Mouse (Mus musculus) adrenal gland, adult 8-10 months (tissue): ENCODE results near the gene Gm17662. TPM values are rescaled to one million over a fixed set of nuclear protein-coding genes. Genes with fewer than 3 reads are reported as not detected.
A peak's percentile ranks its signal among the peaks of the same experiment; 100 is the strongest.

Experiments used
- DNase-seq: peaks from one replicate; pipeline ENCODE4 v3.0.0; 2022
- total RNA-seq, 4 experiments: library from RNA; stranded (reverse); gene quantifications; 2 replicates each; pipeline ENCODE4 v1.2.4; 2022

The Gm17662 gene
- not detected for total RNA-seq

DNA sequence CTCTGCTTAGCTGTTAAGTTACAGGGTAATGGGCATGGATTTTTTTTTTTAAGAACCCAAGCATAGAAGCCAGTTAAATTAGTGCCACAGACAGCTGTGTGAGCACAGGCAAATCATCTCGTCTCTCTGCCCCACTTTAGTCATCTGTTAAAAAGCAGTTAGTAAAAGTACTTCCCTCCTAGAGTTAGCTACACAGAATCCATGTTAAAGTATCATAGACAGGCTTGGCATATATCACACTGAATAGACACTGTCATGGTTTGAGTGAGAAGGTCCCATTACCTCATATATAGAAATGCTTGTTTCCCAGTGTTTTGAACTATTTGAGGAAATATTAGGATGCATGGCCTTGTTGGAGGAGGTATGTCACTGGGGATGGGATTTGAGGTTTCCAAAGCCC is at the start of gene Gm17662:
Gene Gm17662, plus strand, starts transcription at position 301 of the 400 bp plus-strand sequence.
- no peak for DNase-seq

DNA sequence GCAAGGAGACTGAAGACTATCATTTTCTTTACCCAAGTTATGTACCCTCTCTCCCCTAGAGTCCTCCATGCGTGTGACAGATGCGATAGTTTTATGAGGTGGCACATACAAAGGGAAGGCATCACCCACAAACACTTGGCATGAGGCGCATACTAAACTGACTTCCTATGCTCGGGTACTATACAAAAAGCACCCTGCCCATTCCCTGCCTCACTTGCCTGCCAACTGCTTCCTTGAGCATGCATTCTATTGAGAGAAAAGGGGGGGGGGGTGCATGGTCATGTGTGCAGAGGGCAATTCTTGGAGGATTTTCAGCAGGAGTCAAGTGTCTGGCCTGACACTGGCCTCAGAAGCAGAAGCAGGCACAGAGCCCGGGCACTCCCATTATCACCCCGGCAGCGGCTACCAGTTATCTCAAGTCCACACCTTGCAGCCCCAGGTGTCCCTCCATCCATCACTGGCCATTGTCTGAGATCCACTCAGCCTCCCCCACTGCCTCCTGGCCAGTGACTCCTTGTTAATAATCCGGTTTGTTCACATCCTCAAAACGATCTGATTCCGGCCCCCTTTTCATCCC is 46.3 kb upstream of the Gm17662 start:
- DNase-seq: no peak

DNA sequence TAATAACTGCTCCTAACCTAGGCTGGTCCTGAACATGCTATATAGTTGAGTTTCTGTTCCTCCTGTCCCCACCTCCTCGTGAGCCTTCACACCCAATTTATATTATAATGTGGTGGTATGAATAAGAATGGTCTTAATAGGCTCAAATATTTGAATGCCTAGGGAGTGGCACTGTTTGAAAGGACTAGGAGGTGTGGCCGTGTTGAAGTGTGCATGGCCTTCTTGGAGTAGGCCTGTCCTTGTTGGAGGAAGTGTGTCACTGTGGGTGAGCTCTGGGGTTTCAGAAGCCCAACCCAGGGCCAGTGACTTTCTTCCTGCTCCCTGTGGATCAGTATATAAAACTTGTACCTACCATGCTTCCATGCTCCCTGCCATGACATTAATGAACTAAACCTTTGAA is 43.5 kb upstream of the Gm17662 start:
- DNase-seq: no peak

DNA sequence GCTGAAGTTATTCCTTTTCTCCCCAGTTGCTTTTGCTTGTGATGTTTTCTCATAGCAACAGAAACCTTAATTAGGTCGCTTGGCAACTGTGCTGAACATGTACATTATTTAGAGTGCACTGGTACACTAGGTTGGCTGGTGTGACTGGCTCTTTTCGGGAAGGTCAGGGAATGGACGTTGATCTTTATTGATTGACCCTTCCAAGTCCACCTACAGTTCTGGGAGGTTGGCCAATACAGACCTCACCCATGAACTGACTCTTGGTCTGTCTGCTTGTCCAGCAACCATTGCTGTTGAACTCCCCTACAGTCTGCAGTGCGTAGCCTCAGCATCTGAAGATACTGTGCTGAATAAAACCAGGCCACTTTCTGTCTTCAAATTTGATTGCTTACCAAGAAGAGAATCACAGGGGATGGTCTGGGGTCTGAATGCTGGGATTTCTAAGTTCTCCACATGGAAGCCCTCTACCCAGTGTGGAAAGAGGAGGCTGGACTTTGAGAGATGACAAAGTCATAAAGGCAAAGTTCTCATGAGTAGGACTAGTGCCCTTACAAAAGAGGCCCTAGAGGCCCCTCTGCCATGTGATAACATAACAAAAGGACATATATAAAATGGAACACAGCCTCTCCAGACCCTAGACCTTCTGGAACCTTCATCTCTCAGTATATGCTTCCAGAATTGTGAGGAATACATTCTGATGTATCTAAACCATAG is 40.5 kb upstream of the Gm17662 start:
- DNase-seq: no peak

DNA sequence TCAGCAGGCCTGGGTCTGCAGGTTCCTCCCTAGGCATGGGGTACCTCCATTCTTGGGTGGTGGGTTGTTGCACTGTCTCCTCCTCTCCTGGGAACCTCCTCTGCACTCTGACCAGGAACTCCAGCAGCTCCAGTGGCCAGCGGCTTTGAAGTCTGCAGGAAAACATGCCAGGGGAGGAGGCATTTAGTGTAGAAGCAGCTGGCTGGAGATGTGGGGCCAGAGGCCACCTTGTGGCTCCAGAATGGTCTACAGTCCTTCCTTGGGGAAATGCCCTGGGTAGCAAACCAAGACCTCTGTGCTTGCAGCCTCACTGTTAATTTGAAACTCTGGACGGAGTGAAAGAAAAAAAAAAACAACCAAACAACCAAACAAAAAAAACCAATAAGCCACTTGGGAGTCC is 39.6 kb upstream of the Gm17662 start:
- no peak for DNase-seq

DNA sequence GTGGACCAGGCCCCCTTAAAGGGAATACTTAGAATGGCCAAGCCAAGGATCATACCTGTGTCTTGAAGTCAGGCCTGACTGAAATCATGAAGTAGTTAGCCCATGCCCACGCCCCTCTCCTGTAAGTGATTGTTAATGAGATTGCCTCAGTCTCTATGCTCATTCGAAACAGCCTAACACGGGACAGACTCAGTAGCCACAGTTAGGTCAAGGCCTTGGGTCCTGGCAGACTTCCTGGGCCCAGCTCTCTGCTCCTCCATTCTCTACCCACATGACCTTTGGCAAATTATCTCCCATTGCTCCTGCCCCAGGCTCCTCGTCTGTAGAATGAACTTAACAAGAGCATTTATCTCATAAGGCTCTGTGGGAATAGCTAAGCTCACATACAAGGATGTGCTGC is 38.1 kb upstream of the Gm17662 start:
- DNase-seq: peak; percentile 49

DNA sequence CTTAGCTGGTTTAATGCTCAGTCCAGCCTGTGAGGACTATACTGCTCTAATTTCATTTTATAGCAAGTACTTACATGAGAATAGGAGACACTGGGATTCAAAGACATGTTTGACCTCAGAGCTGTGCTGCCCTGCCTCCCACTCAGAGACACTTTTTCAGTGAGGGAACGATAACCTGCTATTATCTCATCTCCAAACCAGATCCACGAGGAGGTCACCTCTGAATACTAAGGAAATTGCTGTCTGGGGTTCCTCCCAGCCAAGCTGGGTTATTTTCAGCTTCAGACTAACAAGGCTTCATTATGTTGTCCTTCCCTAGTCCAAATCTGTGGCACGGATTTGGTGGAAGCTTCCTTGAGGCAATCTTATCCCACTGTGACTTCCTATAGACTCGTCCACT is 37.2 kb upstream of the Gm17662 start:
- no peak for DNase-seq

DNA sequence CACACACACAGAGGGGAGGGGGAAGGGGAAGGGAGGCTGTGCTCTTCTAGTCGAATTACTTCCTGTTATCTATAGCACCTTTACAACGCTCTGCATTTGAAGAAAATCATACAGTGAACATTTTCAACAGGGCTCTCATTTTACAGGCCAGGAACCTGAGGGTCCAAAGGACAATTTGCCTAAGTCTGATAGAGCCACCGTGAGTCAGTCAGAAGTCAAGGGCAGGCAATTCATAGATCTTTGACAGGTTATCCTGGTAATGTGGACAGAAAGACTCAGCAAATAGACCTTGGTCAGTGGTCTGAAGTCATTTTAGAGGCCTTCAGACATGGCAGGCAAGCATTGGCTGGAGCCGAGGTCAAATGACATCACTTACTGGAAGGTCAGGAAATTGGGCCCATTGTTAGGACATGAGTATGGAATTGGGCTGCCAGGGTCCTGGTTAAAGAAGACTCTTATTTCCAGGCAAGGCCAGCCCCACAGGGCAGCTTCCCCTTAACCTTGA is 33.5 kb upstream of the Gm17662 start:
- peak; percentile 73 for DNase-seq

DNA sequence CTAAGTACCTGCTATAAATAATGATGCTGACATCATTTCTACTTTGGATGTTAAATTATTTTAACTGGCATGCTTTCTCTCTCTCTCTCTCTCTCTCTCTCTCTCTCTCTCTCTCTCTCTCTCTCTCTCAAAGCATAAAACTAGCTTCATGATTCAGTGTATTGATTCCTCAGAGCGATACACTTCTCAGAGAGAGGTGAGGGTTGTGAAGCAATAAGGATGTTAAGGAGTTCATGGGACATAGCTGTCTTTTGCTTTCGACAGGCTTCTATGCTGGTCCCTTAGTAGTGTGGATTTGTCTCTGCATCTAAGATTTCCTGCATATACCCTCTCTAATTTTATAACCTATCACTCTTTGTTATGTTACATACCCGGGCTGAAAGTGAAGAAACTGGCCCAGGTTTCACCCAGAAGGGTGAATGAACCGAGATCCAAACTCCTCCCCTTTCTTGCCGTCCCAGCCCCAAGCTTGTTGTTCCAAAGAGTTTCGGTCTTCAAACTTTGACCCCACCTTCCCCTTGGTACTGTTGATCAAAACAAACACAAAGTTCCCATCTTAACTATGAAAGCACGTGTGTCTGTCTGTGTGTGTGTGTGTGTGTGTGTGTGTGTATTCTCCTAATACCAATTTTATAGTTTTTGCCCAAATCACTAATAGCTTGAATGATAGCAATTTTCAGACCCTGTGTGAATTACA is 32.6 kb upstream of the Gm17662 start:
- DNase-seq: no peak

DNA sequence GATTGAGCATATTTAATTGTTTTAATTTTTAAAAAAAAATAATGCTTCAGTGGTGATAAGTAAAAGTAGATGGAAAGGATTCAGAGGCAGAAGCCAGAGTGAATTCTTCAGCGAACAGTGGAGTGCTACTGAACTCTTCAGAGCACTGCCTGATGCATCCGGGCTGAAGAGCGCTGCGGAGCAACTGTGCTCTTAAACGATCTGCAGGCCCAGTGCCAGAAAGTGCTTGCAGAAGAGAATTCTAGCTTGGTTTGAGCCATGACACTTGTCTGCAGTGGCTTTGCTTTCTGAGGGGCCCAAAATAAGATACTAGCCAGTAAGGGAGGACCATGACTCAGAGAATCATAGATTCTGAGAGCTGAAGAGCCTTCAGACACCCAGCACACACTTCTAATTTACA is 28.2 kb upstream of the Gm17662 start:
- DNase-seq: no peak

DNA sequence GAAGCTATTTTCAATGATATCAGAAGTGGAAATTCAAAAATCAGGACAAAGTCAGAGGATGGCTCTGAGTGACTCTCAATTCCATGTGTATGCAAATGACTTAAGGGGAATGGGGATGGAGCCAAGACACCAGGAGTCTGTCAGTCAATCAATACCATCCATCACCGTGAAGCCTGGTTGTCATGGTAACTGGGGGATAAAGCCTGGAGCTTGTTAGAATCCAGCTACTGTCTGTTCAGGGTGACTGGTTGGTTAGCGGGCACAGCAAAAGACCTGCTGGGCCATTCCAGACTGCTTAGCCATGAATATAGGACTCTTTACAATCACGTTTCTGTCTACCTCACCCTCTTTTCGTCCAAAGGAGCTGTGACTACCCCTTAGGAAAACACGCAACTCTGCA is 22.0 kb upstream of the Gm17662 start:
- no peak for DNase-seq

DNA sequence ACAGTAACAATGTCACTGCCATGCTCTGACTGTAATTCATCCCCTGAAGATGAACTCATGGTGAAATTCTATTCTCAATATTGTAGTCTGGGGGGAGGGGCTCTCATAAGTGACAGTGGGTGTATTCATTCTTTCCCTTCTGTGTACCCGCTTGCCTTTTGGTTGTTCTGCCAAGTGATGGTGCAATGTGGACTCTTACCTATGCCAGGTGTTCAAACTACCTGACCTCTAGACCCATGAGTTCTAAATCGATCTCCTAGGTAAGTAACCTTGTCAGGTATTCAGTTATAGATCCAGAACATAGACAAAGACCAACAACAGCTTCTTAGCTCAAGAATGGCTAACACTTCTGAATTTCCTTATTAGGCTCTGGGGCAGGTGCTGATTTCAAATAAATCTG is 18.8 kb upstream of the Gm17662 start:
- no peak for DNase-seq

DNA sequence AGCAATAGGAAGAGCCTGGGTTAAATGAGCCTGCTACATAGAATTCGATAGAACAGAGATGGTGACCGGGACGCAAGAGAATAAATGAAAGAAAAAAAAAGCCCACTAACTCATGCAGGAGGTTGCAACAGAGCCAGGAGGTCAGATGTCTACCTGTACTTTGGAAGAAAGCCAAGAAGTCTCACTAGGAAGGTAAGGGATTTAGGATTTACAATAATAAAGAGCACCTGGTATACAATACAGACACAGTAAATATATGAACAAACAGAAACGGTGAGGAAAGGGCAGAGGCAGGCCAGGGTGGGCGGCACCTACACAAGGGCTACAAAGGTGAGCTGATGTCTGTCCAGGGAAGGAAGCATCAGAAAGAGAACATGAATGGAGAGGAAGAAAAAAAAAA is 14.9 kb upstream of the Gm17662 start:
- DNase-seq: no peak

DNA sequence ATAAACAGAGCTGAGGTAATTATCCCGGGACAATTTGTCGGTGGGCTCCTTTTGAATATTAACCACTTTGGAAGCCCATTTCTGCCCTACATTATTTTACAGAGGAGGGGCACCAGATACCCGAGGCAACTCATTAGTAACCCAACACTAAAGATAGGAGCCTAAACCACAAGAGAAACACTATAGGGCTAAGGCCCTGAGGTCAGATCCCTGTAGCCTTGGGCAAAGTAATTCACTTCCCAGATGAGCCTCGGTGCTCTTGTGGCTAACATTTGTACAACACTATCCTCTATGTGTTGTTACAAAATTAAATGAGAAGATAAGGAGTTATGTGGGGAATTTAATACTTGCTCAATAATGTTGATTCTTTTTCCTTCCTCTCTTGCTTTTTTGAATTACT is 13.6 kb upstream of the Gm17662 start:
- DNase-seq: no peak

DNA sequence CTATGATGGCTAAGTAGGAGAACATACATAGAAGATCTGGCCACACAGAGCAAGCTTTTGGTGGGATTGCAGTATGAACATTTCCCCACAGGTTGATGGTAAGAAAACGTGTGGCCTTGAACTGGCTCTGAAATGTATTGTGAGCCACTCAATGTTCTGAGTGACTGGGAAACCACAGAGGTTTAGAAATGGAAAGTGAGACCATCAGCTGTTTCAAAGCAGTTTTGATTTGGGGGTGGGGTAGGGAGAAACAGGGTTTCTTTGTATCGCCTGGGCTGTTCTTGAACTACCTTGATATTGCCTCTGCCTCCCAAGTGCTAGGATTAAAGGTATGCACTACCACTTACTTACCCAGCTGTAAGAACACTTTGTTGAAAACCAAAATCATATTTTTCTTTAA is 1.9 kb upstream of the Gm17662 start:
- DNase-seq: no peak

DNA sequence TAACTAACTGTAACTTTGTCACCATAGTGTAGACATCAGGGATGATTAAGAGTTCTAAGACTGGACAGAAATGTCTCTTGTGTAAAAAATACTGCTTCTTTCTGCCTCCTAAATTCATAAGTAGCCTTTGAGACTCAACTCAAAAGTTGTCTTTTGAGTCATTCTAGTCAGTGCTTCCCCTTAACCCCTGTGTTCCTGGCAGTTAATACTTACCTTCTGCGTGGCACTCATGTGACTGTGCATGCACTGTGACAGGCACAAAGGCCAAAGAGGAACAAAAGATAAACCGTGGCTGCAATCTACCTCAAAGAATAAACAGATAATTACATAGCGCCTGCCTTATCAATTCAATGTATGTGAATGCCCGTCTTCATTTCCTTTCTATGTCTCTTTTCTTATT is 694 bp downstream of the Gm17662 start:
- DNase-seq: no peak

DNA sequence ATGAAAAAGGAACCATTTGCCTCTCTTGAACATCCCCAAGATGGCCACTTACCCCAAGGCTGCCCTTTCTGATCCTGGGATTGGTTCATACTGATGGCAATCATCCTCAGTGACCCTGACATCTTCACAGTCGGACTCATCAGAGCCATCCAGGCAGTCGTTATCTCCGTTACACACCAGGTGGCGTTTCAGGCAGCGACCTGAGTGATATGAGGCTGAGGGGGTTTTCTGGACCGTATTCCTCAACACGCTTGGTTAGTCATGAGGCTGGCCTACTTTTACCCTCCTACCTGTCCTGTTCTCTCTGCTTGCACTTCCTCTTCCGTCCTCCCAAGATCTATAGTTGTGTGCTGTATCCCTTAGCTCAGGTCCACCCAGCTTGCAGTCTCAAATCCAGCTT is 4.1 kb downstream of the Gm17662 start:
- no peak for DNase-seq

DNA sequence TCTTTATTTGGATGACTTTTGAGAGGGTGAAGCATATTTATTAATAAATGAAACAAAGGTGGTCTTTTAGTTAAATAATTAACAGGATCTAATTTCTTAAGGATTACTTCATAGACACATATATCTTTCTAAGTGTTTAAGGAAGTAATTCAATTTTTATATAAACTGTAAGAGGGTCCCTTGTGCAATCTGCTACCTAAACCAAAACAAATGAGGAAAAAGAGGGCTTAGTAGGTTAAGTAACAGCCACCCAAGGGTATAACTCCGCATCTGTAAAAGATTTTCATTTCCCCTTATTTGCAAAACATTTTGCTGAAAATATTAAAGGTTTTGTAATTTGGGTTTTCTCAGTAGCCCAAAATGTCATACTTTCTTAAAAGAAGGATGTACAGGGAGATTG is 7.3 kb downstream of the Gm17662 start:
- DNase-seq: no peak

DNA sequence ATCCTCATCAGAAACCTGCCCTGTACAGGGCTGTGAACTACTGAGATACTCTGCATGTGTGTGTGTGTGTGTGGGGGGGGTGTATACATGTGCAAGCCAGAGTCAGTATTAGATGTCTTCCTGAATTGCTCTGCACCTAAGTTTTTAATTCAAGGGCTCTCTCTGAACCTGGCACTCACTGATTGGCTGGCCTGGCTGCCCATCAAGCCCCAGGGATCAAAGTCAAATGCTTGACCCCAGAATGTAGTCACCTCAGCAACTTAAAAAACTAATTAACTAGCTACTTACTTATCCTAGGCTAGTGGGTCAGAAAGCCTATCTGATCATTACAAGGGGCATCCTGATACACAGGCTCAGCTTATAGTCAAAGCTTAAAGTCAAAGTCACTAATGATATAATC is 12.5 kb downstream of the Gm17662 start:
- DNase-seq: no peak

DNA sequence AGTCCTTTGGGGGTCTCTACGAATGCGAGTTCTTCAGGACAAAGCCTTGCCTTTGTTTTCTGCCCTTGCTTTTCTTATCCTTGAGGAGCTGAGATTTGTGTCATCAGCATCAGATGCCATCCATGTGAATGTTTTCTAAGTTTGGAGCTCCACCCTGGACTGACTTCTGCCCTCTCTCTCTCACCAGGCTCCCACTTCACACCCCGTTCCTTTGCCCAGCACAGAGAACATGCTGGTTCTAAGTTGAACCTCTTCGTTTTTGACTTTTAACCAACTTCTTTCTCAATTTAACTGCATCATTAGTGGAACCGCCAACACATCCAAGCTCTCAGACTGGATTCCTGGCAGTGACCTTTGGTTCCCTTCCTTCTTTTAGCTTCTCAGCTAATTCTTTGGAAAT is 13.1 kb downstream of the Gm17662 start:
- no peak for DNase-seq

DNA sequence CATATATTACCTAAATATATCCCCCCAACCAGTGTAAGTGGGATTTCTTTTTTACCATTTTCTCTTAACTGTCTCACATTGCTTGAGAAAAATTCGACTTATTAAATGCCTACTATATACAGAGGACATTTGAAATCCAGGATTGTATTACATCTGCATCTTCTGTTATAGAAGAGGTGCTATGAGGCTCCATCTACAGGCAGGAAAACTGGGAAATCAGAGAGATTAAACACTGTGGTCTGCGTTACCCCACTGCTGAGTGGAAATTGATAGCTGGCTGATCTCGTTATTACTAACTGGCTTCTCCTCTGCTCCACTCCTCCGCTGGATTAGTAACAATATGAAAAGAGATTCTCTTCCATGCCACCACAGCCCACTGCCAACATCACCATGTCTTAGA is 18.7 kb downstream of the Gm17662 start:
- DNase-seq: no peak

DNA sequence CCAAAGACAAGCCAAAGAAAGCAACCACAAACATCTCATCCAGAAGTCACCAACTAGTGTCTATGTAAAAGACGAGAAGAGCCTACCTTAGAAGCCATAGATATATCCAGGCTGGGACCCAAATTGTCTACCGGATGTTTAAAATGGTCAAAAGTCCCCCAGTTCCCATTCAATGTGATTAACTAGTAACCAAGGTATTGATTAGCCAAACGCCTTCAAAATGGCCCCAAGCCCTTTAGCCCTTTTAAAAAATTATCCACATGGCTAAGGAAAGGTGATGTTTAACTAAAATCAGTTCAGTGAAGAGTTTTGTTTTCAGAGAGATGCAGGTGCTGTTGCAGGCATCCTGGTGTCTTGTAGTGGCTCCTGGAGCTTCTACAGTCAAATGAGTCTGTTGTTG is 19.2 kb downstream of the Gm17662 start, which contains the start of gene C8a:
Gene C8a, minus strand, starts transcription at position 76 of the 400 bp plus-strand sequence.
- DNase-seq: no peak

DNA sequence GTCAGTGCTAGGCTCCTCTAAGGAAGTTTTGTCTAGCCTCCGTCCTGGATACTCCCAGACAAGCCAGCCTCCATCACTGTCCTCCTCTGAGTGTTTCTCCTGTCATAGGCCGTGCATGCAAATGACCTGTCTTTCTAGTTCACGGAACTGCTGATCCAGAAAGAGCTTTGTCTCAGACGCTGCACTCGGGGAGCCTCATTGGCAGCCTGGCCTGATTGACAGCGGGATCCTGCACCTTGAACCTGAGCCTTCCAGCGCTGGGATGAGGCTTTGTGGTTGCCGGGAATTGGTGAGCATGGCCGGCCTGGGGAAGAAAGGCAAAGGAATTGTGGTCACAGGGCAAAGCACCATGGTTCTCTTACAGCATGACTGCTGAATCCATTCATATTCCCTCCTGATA is 30.4 kb downstream of the Gm17662 start:
- DNase-seq: no peak
